Mouse (Mus musculus): ENCODE results near the gene Mapk1.
A peak's percentile ranks its signal among the peaks of the same experiment; 100 is the strongest.

Gene Mapk1

GRCm38 (mm10) chr16:17086669-17087193, 103.5 kb downstream of the Mapk1 start:
- DNase-seq = peak; percentile 45

GRCm38 (mm10) chr16:17088346-17088745, 105.2 kb downstream of the Mapk1 start:
- DNase-seq = no peak

- DNase-seq = no peak
Measured at GRCm38 (mm10) chr16:17096938-17097337, 113.8 kb downstream of the Mapk1 start.

All from right cerebral cortex, postnatal 25 days (tissue).